ENCODE assay signal across 8 mouse cellular contexts in the genomic region with DNA sequence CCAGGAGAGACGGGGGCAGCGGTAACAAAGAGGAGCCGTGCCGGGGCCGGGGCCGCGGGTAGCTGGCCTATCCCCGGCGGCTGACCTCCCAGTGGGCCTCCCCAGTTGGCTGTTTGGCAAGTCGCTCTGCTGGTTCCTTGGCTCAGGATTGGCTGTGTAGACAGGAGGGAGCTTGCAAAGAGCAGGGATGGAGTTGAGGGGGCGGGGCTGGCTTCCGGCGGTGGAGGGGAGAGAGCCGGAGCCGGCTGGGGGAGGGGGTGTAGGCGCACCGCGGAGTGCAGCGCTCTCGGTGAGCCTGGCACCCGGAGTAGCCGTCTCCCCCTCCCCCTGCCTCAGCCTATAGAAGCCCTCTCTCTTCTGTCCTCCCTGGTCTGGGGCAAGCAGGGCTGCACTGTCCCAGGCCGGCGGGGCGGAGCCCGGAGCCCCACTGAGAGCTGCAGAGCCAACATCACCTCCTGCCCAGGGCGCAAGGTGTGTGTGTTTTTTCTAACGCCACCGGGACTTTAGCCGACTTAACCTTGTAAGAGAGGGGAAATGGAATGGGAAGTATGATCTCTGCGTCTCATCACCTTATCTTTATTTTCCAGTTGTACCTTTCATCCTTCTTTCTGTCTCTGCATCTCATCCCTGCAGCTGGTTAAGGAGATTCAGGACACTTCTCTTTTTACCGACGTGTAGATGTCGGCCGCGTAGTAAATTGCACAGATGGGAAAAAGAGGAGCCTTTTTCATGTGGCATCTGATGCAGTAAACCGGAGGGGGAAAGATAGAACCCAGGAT. TPM values are rescaled to one million over a fixed set of nuclear protein-coding genes. Genes with fewer than 3 reads are reported as not detected.
DNase-seq lines count a peak whose midpoint lies in the region; ATAC-seq lines count a peak whose summit lies in the region.

No protein-coding gene starts in this region.

- peak; percentile 98 for DNase-seq in ZHBTc4 (ENCODE audit: low read depth, low spot score)
- peak; percentile 86 to 90 for DNase-seq in gastrocnemius, adult 8-10 months (ENCODE audit: low spot score in 2 of 2)
- DNase-seq in induced T-regulatory cell, adult 2 months (ENCODE audit: low read depth), result peak; percentile 85
- DNase-seq in left cerebral cortex, adult 9 months (ENCODE audit: low spot score in 2 of 2), result peak; percentile 86 to 92
- DNase-seq in right cerebral cortex, postnatal 14 days, result peak; percentile 94
- DNase-seq in urinary bladder, postnatal 36 days (ENCODE audit: low spot score in 2 of 2), result peak; percentile 82 to 93

- peak; percentile 91 for ATAC-seq in common myeloid progenitor, adult 5-6 weeks (replicated peaks; ENCODE audit: low read depth, poor library complexity, severe bottlenecking)
- ATAC-seq in megakaryocyte progenitor cell, adult 5-6 weeks (replicated peaks; ENCODE audit: poor library complexity), result peak; percentile 97

RNA-seq across cellular contexts. Expression of gene Fam222b, which starts 21.1 kb away (rescaled TPM):
- total RNA-seq in common myeloid progenitor, adult 5-6 weeks (2017), result 6.5 and 7.2 TPM in 2 replicates
- total RNA-seq in gastrocnemius, adult 8-10 months (2022), result 1 to 10 TPM; 5.6 to 7.8 (median 7.3) TPM
- 20.3 and 20.6 TPM in 2 replicates for total RNA-seq in megakaryocyte progenitor cell, adult 5-6 weeks (2015)
- total RNA-seq in megakaryocyte progenitor cell, adult 5-6 weeks (2017), result 5.7 and 6.0 TPM in 2 replicates

RNA-seq across cellular contexts. Expression of gene Eral1, which starts 35.4 kb away (rescaled TPM):
- total RNA-seq in common myeloid progenitor, adult 5-6 weeks (2017), result 19.3 and 25.5 TPM in 2 replicates
- 10 to 100 TPM; 20.5 to 22.9 (median 22.6) TPM for total RNA-seq in gastrocnemius, adult 8-10 months (2022)
- total RNA-seq in megakaryocyte progenitor cell, adult 5-6 weeks (2015), result 22.3 and 23.8 TPM in 2 replicates
- 25.0 and 26.2 TPM in 2 replicates for total RNA-seq in megakaryocyte progenitor cell, adult 5-6 weeks (2017)

RNA-seq across cellular contexts. Expression of gene Traf4, which starts 49.8 kb away (rescaled TPM):
- 6.9 and 10.2 TPM in 2 replicates for total RNA-seq in common myeloid progenitor, adult 5-6 weeks (2017)
- total RNA-seq in gastrocnemius, adult 8-10 months (2022), result 1 to 10 TPM; 2.9 to 3.5 (median 3.2) TPM
- total RNA-seq in megakaryocyte progenitor cell, adult 5-6 weeks (2015), result 4.7 TPM in 2 replicates
- 2.5 and 3.2 TPM in 2 replicates for total RNA-seq in megakaryocyte progenitor cell, adult 5-6 weeks (2017)

Comparison
In these comparisons a context has a peak if more than half of its experiments do, and no peak if none do; other contexts are left out.
1. Peak in every context shown above with its lines: DNase-seq and ATAC-seq.